Mouse (Mus musculus) megakaryocyte, embryonic 14.5 days (primary cell): ENCODE measurements around the gene Slc39a1.

Experiments used
- FLI1 ChIP-seq: IDR thresholded peaks from 2 replicates; pipeline ENCODE4 v1.6.1; 2012; ENCODE audit warnings: low read length, inconsistent platforms, mixed read lengths
- GATA1 ChIP-seq: IDR thresholded peaks from 3 replicates; pipeline ENCODE4 v1.6.1; 2012; ENCODE audit warnings: mixed read lengths, low read length, inconsistent platforms, borderline replicate concordance

DNA sequence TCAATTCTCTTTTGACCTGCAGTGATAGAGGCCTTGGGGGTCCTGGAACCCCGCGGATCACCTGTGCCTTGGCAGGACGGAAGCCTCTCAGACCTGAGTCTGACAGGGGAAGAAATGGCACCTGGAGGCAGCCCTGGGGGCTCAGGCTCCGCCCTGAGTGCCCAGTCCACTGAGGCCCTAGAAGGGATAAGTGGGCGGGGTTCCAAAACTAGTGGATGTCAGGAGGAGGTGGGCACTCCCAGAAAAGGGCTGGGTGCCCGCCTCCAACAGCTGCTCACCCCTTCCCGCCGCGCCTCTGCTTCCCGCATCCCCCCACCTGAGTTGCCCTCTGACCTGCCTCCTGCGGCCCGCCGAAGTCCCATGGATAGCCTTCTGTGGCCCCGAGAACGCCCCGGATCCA is 28.9 kb downstream of the Slc39a1 start:
- TF ChIP-seq GATA1 (no peak), FLI1 (no peak)
